Mouse (Mus musculus) megakaryocyte, embryonic 14.5 days (primary cell): Measurements from ENCODE around the gene Ccdc33.

Experiments used
- FLI1 ChIP-seq: IDR thresholded peaks from 2 replicates; pipeline ENCODE4 v1.6.1; 2012; ENCODE audit warnings: low read length, inconsistent platforms, mixed read lengths
- GATA1 ChIP-seq: IDR thresholded peaks from 3 replicates; pipeline ENCODE4 v1.6.1; 2012; ENCODE audit warnings: mixed read lengths, low read length, inconsistent platforms, borderline replicate concordance

DNA sequence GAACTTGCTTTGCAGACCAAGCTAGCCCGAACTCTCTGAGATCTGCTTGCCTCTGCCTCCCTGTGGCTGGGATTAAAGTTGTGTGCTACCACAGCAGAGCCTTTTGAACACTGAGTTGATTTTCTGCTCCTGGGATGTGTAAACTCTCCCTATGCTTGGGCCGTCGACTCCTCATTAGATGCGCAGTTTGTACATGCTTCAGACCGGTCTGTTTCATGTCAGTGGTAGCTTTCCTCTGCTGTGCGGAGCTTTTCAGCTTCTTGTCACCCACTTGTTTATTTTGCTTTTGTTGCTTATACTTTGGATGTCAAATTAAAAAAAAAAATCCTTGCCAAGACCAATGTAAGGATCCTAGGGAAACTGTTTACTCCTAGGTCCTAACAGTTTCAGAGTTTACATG lies 22.6 kb downstream of the Ccdc33 start:
- TF ChIP-seq GATA1, result no peak
- no peak for TF ChIP-seq FLI1
